Mouse (Mus musculus): ENCODE results near the gene Krtap19-2.

The Krtap19-2 gene

DNA sequence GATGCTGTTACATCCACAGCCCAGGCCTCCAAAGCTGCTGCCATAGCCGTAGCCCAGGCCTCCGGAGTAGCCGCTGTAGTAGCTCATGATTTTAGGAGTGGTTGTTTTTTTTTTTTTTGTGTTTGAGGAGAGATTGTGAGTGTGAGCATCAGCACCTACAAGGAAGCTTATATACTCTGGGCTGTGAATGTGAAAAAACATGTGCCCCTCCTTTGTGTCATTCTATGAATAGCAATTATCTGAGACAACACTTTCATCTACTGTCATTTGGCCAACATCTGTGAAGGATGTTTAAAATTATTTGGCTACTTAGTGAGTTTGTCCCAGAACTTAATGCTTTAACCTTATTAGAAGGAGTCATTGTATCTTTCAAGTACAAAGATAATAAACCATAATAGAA lies at the start of gene Krtap19-2:
Gene Krtap19-2 (minus strand): TSS at position 101 of the 400 bp plus-strand sequence.
- DNase-seq, result no peak

- no peak for DNase-seq
Measured at GRCm38 (mm10) chr16:88896357-88896756, 22.3 kb upstream of the Krtap19-2 start, which contains the start of gene Krtap19-5. Krtap19-5 (minus strand) TSS chr16:88896457.

DNA sequence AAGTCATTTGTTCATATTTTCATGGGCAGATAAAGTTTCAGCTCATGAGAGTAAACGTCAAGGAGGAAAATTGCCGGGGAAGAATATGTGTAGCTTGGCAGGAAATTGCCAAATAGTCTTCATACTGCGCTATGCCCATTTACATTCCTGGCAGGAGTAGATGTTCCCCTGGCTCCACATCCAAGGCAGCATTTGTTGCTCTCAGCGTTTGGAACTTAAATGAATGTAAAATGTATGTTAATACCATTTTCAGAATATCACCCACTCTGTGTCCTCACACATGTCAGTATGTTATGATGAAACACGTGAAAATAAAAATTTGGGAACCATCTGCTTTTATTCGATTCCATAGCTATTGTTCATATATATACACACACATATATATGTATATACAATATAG lies 12.8 kb upstream of the Krtap19-2 start:
- no peak for DNase-seq

DNA sequence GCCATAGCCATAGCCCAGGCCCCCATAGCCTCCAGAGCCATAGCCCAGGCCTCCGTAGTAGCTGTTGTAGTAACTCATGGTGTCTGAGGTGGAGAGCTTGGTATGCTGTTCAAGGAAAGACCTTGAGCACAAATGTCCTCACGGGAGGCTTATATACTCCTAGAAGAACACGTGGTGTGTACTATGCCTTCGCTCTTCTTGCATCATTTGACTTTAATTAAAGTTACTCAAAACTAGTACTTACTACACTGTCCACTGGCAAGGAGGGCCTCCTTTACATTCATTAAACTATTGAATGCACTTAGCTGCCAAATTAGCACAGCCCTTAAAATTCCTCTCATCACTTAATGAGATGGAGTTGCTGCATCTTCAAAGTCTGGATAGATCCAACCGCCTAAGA lies 10.9 kb upstream of the Krtap19-2 start, which contains the start of gene Krtap19-4:
Gene Krtap19-4 (minus strand): TSS at position 101 of the 400 bp plus-strand sequence.
- DNase-seq, result no peak

- DNase-seq, result no peak
Measured at GRCm38 (mm10) chr16:88877938-88878337, 3.9 kb upstream of the Krtap19-2 start, which contains the start of gene Krtap19-3. Krtap19-3 (minus strand) TSS chr16:88878038.

DNA sequence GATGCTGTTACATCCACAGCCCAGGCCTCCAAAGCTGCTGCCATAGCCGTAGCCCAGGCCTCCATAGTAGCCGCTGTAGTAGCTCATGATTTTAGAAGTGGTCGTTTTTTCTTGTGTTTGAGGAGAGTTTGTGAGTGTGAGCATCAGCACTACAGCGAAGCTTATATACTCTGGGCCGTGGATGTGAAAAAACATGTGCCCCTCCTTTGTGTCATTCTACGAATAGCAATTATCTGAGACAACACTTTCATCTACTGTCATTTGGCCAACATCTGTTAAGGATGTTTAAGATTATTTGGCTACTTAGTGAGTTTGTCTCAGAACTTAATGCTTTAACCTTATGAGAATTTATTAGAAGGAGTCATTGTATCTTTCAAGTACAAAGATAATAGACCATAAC lies 4.8 kb downstream of the Krtap19-2 start, which contains the start of gene Krtap19-1:
Gene Krtap19-1 (minus strand): TSS at position 101 of the 400 bp plus-strand sequence.
- no peak for DNase-seq

- no peak for DNase-seq
Measured at GRCm38 (mm10) chr16:88864887-88865407, 9.1 kb downstream of the Krtap19-2 start.

- DNase-seq, result no peak
Measured at GRCm38 (mm10) chr16:88851450-88851849, 22.6 kb downstream of the Krtap19-2 start.

- DNase-seq, result no peak
Measured at GRCm38 (mm10) chr16:88848558-88848957, 25.5 kb downstream of the Krtap19-2 start.

DNA sequence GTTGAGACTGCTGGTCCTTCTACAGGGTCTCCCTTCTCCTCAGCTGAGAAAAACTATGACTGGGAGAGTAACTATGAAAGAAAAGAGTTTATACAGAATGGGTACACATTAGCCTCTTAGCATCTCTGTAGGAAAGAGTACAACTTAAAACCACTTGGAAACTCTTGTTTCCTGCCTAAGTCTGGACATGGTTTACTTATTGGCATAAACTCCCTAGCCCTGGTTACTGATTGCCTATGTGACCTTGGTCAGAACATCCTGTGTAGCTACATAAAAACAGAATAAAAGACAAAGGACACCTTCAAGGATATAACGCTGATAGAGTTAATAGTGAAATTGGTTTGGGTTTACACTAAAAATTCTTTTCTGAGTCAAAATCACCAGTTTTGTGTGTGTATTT lies 26.7 kb downstream of the Krtap19-2 start:
- no peak for DNase-seq

DNA sequence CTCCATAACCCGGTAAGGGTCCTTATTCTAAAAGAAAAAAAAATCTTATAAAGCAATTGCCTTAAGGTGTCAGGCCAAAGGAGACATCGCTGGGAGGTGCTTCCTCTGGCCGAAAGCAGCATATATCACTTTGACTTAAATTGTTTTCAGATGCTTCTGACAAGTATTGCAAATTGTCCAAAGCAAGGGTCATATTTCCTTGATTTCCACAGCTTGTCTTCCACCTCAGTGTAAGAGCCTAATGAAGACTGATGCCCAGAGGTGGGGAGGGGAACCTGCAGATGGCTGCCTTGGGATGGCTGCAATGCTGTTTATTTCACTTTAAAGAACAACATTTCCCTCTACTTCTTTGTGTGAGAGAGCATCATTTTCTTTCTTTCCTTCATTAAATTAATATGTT lies 47.1 kb downstream of the Krtap19-2 start:
- DNase-seq, result no peak

- no peak for DNase-seq
Measured at GRCm38 (mm10) chr16:88826095-88826652, 47.9 kb downstream of the Krtap19-2 start, which contains the start of gene Krtap14. Krtap14 (minus strand) TSS chr16:88826145.

DNA sequence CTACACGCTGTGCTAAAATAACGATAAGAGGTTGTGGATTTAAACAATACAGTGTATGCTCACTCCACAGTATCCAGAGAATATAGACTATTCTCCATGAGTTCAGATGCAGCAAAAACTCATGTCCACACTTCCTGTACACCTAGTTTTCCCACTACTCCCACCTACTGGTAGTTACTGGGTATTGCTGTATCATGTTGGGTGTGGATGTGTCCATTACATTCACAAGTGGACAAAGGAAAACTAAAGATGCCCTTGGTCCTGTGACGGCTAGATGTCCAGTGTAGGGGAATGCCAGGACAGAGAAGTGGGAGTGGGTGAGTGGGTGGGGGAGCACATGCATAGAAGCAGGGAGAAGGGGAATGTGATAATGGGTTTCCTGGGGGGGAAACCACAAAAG lies 50.3 kb downstream of the Krtap19-2 start:
- no peak for DNase-seq
